Mouse (Mus musculus) gastrocnemius, postnatal 36 days (tissue): ENCODE results near the gene Ghr. TPM values are rescaled to one million over a fixed set of nuclear protein-coding genes. Genes with fewer than 3 reads are reported as not detected.

Experiments used
- DNase-seq, 2 experiments: peaks; one replicate each; pipeline ENCODE4 v3.0.0; 2022
- intact Hi-C: fragments of 180-260 bp; cut with DNase I; formaldehyde crosslinking; loops from one replicate; pipeline ENCODE4 v1.15.1; 2025
- total RNA-seq, 2 experiments: library from RNA; stranded (reverse); gene quantifications; 2 replicates each; pipeline ENCODE4 v1.2.3; 2021

The Ghr gene
- total RNA-seq, 2 experiments from 2014 or later: 120 to 121 TPM

DNA sequence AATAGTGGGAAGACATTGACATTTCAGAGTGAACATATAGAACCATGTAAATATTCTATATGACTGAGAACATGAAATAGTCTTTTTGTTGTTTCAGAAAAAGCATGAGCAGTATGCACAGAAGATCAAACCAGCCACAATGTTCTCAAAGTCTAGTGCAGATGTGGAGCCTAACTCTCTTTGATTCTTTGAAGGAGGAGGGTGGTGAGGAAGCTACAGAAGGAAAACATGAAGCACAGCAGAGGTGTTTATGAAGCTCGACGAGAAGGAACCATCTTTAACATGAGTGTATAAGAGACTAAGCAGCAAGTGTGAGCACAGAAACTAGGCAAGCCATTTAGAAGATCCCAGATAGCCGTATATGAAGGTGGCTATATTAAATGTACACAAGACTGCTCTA, 273.4 kb downstream of the Ghr start:
- DNase-seq: no peak
- intact Hi-C loops: no loop called here

DNA sequence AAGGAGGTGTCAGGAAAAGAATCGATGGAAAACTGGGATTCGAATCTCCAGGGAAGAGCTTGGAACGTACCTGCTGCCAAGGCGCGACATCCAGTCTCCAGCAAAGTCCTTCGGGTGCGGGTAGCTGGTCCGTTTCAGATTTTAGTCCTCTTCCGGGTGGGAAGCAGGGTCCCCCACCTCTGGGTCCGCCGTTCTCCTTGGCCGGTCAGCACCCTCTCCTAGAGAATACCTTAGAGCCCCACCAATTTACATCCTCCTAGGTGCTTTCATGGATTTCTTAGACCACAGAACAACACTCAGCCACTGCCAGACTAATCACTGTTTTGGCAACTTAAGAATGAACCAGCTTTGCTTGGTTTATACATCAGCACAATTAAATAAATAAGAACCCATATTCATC, 279.9 kb downstream of the Ghr start, which contains the start of gene Ccdc152:
Gene Ccdc152, minus strand, starts transcription at position 101 of the 400 bp plus-strand sequence.
- DNase-seq: no peak
- intact Hi-C loops: no loop called here

DNA sequence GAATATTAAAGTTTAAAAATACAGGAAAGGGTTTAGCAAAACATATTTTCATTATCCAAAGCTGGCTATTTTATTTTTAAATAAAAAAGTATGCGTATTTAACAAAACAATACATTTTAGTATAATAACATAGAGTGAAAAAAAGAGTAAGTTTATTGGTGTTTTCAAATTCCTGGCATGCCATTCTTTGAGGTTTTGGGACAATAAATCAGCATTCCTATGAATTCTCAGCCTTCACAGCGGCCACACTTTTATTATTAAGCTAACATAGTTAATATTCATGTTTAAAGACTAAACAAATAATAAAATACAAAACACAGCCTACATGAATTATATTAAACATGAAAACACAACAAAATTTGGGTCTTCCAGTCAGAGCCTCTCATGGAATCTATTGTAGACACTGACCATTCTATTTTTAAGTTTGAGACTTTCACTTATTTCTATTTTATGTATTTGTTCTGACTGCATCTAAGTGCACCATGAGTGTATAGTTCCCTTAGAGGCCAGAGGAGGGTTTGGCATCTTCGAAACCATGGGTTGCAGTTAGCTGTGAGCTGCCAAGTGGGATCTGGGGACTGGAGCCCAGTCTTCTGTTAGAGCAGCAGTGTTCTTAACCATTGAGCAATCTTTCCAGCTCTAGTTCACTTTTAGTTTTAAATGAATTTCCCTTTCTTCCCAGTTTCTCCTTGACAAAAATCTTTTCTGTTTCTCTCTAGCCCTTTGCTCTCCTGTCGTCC, 282.8 kb downstream of the Ghr start:
- no peak for DNase-seq
- intact Hi-C loops: no loop called here

DNA sequence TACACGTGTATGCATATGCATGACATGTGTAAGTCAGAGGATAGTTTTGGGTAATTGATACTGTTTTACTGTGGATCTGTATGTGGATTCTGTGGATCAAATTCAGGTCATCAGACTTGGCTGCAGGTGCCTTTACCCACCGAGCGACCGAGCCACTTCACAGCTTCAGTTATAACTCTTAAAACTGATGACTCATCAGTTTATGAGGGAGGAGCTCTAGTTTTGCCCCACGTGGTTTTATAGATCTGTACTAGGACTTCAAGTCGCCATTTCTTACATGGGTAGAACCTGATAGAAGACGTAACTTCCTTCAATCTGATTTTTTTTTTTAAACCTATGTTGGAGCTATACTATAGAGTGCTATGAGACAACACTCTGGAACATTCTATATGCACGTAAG, 285.7 kb downstream of the Ghr start:
- intact Hi-C loops: loop anchor here (10.0 kb wide), 1 partner anchor 607 kb away; no protein-coding TSS in a partner anchor
- DNase-seq: no peak

DNA sequence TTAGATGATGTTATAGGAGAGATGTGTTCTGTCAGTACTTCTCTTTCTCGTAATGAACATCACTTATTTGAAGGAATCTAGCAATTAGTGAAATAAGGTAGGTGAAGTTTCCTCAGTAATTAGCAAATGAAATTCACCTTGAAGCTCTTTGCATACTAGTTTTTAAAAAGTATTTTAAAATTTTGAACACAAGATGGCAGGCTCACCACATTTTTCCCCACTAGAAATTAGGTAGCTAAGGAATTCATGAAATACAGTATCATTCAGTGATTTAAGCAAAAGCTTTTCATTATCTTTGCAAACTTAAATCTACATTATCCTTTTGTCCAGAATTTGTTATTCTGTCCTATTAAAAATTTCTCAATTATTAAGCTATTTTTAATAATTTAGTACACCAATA, 287.3 kb downstream of the Ghr start:
- no peak for DNase-seq
- intact Hi-C loops: loop anchor here (10.0 kb wide), 1 partner anchor 609 kb away; no protein-coding TSS in a partner anchor

DNA sequence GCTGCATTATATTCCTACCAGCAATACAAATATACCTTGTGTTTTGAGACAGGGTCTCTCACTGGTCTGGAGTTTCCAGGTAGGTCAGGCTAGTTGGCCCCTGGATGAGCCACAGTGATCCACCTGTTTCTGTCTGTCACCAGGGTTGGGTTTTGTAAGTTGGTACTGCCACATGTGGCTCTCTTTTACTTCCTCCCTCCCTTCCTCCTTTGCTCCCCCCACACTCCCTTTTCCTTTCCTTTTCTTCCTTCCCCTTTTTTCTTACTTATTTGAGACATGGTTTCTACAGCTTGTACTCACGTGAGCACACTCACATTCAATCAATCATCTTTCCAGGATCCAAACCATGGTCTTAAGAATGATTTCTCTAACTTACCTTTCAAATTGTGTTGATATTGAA, 289.8 kb downstream of the Ghr start:
- intact Hi-C loops: loop anchor here (10.0 kb wide), 1 partner anchor 611 kb away; no protein-coding TSS in a partner anchor
- DNase-seq: no peak

DNA sequence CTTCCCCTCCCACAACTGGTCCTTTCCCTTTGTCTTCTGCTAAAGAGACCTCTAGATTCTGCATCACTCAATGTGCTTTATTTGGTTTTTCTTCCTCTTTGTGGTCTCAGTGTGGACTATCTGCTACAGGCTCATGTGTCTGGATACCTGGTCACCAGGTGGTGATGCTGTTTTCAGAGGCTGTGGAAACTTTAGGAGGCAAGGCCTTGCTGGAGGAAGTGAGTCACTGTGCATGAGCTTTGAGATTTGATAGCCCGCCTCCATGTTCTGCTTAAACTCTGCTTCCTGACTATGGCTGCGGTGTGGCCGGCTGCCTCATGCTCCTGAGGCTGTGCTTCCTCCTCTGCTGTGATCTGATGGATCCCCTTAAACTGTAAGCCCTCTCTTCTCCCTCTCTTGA, 292.9 kb downstream of the Ghr start:
- intact Hi-C loops: loop anchor here (10.0 kb wide), 1 partner anchor 614 kb away; no protein-coding TSS in a partner anchor
- no peak for DNase-seq

DNA sequence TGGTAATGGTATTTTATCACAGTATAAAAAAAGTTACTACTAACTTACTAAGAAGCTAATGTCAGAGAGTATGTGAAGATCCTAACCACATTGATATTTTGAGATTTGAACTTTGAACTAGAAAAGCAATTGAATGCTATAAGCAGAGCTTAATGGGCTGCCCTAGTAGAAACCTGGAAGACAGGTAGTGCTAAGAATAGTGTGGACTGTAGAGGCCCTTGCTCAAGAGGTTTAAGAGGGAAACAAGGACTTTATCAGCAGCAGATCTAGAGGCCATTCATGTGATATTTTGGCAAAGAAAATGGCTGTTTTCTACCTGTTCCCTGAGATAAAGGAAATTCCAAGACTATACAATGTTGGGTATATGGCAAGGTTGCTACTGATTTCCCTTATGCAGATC, 297.3 kb downstream of the Ghr start:
- intact Hi-C loops: no loop called here
- no peak for DNase-seq

DNA sequence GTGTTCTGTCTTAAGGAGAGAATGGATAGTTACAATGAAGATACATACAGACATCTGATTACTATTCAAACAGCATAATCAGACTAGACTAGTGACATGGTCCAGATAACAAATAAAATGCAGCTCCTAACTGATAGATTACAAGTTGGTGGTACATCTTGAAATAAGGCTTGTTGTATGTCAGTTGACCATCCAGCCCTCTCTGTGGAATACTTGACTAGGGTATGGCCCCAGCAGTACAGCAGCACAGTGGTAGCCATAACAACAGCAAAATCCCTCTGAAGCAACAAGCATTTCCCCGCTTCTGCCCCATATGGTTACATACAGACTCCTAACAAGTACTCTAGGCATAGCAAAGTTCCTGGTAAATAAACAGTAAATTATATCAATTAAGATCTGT, 301.6 kb downstream of the Ghr start:
- intact Hi-C loops: no loop called here
- no peak for DNase-seq

DNA sequence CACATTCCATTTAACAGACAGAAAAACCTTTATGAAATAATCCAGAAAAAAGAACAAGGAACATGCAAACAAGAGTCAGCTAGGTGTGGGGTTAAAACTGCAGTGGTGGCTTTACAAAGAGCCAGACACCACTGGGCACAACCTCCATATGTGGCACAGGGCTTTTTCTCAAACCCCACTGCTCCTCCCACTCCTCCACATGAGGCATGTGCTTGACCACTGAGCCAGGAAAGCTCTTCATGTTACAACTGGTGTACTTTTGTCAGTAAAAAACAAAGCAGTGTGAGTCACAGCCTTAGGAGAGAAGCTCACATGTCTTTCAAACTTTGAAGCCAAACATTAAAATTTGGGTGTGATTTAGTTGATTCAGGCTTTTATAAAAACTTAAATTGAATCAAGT, 302.1 kb downstream of the Ghr start:
- intact Hi-C loops: no loop called here
- DNase-seq: no peak

DNA sequence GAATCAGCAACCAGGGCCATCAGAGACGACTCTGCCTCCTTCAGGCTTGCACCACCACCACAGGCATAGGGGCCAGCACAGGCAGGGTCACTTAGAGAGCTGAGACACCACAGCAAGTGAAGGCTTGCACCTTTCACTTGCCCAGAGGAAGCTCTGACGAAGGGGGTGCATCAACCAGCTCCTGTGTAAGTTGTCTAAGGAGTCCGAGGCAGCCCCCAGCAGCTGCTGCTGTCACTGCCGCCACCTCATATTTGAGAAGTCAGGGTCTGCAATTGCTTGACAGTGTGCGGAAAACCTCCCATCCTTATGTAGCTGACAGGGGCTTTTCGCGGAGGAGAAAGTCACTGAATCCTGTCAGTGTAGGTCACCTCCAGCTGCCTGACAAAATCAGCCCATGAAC, 304.1 kb downstream of the Ghr start:
- no peak for DNase-seq
- intact Hi-C loops: no loop called here

DNA sequence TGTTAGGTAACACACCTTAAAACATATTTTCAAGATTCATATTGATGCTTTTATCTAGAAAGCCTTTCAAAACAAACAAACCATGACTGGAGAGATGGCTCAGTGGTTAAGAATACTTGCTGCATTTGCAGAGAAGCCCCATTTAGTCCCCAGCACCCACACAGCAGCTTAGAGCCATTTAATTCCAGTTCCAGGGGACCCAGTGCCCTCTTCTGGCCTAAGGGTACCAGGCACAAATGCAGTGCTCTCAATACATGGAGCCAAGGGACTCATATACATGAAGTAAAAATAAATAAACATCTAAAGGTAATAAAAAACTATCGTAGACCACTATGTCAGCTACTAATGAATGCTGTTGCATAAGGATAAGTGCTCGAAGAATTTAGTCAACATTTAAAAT, 305.9 kb downstream of the Ghr start:
- intact Hi-C loops: no loop called here
- no peak for DNase-seq

DNA sequence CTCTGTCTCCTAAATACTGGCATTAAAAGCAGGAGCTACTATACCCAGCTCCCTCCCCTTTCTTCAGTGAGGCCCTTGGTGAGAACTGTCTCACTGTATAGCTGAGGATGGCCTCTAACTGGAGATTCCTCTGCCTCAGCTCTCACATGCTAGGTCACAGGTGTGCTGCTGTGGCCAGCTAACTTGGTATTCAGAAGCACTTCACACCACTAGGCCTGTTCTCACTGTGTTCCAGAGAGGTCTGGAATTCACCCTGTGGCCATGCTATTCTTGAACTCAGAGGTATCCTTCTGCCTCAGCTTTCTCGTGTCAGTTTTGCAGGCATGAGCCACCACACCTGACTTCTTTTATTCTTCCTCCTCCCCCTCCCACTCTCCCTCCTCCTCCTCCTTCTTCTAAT, 310.1 kb downstream of the Ghr start:
- no peak for DNase-seq
- intact Hi-C loops: loop anchor here (5.0 kb wide), 1 partner anchor 46 kb away; no protein-coding TSS in a partner anchor

DNA sequence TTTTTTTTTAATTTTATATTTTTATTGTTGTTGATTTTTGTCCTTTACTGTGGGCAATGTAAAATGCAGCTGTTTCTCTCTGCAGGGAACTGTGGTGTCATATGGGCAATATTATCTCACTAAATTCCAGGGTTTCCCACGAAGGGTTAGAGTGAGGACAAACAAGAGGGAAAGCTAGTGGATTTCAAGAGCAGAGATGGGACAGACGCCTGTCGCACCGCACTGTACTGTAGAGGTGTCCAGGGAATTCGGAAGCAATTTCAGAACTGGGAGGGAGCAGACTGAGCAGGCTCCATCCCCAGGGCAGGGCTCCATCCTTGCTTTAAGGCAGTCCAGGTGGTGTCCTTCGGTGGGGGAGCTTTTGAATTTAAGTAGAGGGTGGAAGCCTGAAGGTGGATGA, 312.1 kb downstream of the Ghr start:
- intact Hi-C loops: loop anchor here (5.0 kb wide), 1 partner anchor 44 kb away; no protein-coding TSS in a partner anchor
- peak in 1 of 2 experiments; percentile 18 for DNase-seq

DNA sequence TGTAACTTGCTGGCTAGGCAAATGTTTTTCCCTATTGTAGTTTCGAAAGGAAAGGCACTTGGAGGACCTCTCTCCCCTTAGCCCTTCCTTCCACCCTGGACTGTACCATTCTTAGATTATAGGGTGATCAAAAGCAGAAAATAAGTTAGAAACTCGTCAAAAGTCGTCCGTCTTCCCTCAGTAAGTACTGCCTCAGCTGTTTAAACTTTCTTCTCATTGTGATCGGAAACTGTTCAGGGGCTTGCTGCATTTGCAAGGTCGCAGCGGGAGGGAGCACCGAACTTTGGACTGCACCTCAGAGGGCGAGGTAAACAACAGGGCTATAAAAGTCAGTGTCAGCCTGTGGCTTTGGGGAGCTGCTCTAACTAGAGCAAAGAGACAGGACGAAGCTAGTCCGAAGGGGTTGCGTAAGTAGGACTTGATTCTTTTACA, 312.6 kb downstream of the Ghr start:
- intact Hi-C loops: loop anchor here (5.0 kb wide), 1 partner anchor 43 kb away; no protein-coding TSS in a partner anchor

DNA sequence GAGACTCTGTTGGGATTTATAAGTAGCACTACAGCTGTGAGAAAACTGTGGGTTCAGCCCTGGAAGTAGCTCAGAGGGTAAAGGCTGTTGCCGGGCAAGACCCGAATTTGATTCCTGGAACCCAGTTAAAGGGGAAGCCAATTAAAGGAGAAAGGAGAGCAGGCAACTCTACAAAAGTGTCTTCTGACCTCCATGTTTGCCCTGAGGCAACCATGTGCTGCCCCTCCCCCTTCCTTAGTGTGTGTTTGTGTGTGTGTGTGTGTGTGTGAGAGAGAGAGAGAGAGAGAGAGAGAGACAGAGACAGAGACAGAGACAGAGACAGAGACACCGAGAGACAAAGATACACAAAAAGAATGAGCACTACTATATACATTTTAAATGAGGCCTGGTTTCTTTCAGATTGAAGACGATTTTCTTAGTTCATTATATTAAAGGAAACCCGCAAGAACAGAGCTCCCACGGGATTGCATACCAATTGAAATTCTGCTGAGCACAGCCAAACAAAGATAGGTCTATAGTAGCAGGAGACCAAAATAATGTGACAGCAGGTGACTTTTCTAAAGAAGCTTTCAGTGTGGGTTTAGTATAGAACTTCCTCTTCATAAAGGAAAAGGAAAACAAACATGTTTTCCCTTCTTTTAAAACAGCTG, 313.2 kb downstream of the Ghr start:
- intact Hi-C loops: loop anchor here (5.0 kb wide), 1 partner anchor 43 kb away; no protein-coding TSS in a partner anchor
- DNase-seq: no peak

More for the DNA sequence above, 312.6 kb downstream of the Ghr start:
- peak; percentile 68 to 83 for DNase-seq

DNA sequence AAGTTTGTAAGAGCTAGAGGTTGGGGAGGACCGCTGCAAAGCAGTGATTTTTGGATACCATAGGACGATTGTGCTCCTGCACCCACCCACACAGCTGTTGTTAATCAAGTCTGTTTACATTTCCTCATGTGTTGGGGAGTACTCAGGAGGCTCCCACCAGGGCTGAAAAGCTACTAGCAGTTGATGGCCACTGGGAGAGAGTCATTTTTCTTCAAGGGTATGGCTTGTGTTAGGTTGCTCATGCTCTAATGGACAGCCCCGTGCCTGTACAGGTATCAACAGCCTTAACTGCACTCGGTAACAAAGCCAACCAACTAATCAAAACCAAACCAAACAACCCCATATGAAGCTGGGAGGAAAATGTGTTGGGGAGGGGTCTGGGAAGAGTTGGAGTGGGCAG, 313.8 kb downstream of the Ghr start:
- DNase-seq: no peak
- intact Hi-C loops: no loop called here

DNA sequence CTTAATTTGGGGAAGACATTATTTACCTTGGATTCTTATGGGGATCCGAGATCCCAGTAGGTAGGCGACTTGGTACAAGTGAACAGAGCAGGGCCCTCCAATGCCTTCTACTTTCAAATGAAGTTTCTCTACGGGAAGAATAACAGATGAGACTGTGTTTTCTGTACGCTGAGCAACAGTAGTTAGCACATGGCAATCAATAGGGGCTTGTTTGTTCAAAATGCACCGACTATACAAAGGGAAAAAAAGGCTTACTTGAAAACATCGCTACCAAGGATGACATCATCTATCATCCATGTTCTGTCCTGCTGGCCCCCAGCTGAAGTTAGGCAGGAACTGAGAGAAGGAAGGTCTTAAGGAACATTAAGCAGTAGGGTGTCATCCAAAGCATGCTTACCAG, 315.0 kb downstream of the Ghr start, which contains the start of gene Selenop:
Gene Selenop, plus strand, starts transcription at position 301 of the 400 bp plus-strand sequence.
- intact Hi-C loops: no loop called here

More for the DNA sequence above, 315.0 kb downstream of the Ghr start, which contains the start of gene Selenop:
- DNase-seq: no peak
